Mouse (Mus musculus) megakaryocyte, embryonic 14.5 days (primary cell): ENCODE measurements at regions not wholly inside any gene's neighbourhood (a gene's known extent, or its start where the extent isn't known, plus 50 kb on each side); places are given as distances from the start of the nearest gene placed in this dataset.

ENCODE experiments used
- FLI1 ChIP-seq: IDR thresholded peaks from 2 replicates; pipeline ENCODE4 v1.6.1; 2012; ENCODE audit warnings: low read length, inconsistent platforms, mixed read lengths
- GATA1 ChIP-seq: IDR thresholded peaks from 3 replicates; pipeline ENCODE4 v1.6.1; 2012; ENCODE audit warnings: mixed read lengths, low read length, inconsistent platforms, borderline replicate concordance

DNA sequence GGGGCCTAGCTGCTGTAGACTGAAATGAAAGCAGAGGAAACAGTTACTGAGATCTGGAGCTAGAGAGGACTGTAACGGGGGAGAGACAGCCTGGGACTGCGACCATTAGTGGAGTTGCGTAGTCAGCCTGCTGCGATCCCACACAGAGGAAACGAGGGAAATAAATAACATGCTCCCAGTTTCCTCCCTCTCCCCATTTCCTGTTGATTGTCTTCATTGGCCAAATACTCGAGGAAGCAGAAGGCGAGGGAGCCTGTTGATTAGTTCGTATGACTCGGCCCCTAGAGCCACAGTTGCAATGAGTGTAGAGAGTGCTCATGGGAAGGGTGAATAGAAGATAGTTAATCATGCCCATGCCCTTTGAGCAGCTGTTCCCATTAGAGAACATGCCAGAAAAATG lies 155.0 kb upstream of the Eif4g2 start:
- no peak for TF ChIP-seq FLI1
- no peak for TF ChIP-seq GATA1
